Comparison of ENCODE assay signal across 8 mouse cellular contexts in genomic region chr2:18046758-18047645, GRCm38 (mm10). TPM values are rescaled to one million over a fixed set of nuclear protein-coding genes. Genes with fewer than 3 reads are reported as not detected.
DNase-seq lines count a peak whose midpoint lies in the region; ATAC-seq and TF ChIP-seq lines count a peak whose summit lies in the region.

No protein-coding gene starts in this region.

- H3K4me3 ChIP-seq in embryonic fibroblast, embryonic 13.5 days (ENCODE audit: insufficient read depth, low read length): peak overlapping the region; percentile 61
- H3K4me3 ChIP-seq in heart, embryonic 15.5 days: peak overlapping the region; percentile 95
- H3K4me3 ChIP-seq in liver, embryonic 15.5 days (replicated peaks): peak overlapping the region; percentile 64

- H3K9ac ChIP-seq in heart, embryonic 15.5 days: peak overlapping the region; percentile 99
- H3K9ac ChIP-seq in liver, embryonic 15.5 days: peak overlapping the region; percentile 52

- H3K9me3 ChIP-seq in heart, embryonic 15.5 days (replicated peaks): no peaks in the 10 kb centered on the region
- no peaks in the 10 kb centered on the region for H3K9me3 ChIP-seq in liver, embryonic 15.5 days (replicated peaks)

- H3K27ac ChIP-seq in embryonic fibroblast, embryonic 13.5 days (ENCODE audit: insufficient read depth, low read length): peak overlapping the region; percentile 90
- H3K27ac ChIP-seq in heart, embryonic 15.5 days: peak overlapping the region; percentile 99
- peak overlapping the region; percentile 75 for H3K27ac ChIP-seq in liver, embryonic 15.5 days (replicated peaks)

- peaks cover 5% of the 10 kb centered on the region; the same call in 1 of the 2 replicates for H3K4me1 ChIP-seq in embryonic fibroblast, embryonic 13.5 days (ENCODE audit: control insufficient read depth, insufficient read depth, low read length)
- H3K4me1 ChIP-seq in heart, embryonic 15.5 days (replicated peaks): peaks cover 31% of the 10 kb centered on the region
- H3K4me1 ChIP-seq in liver, embryonic 15.5 days (replicated peaks): peaks cover 32% of the 10 kb centered on the region

- WGBS in heart, embryonic 15.5 days: under 1% methylated on average over 64 of the region's 64 CpGs
- WGBS in liver, embryonic 15.5 days (ENCODE audit: insufficient replicate concordance): under 1% methylated on average over 63 of the region's 64 CpGs

- H3K27me3 ChIP-seq in heart, embryonic 15.5 days: no peaks in the 10 kb centered on the region
- H3K27me3 ChIP-seq in liver, embryonic 15.5 days: peaks cover 99% of the 10 kb centered on the region

- ATAC-seq in heart, embryonic 15.5 days (replicated peaks; ENCODE audit: insufficient number of reproducible peaks, insufficient read depth, low FRiP score, low read depth): peak; percentile 47
- peak; percentile 70 for ATAC-seq in liver, embryonic 15.5 days (ENCODE audit: insufficient read depth)

- no peaks in the 10 kb centered on the region for H3K36me3 ChIP-seq in heart, embryonic 15.5 days
- H3K36me3 ChIP-seq in liver, embryonic 15.5 days (replicated peaks): no peaks in the 10 kb centered on the region

- TF ChIP-seq CTCF in embryonic fibroblast, embryonic 13.5 days (IDR thresholded peaks at IDR 0.05; ENCODE audit: borderline replicate concordance, insufficient read depth, low read length): no peak

- peak overlapping the region; percentile 76 for H3K4me2 ChIP-seq in heart, embryonic 15.5 days
- H3K4me2 ChIP-seq in liver, embryonic 15.5 days: peak overlapping the region; percentile 85

- peak; percentile 67 for DNase-seq in CD4-positive helper T cell, adult 2 months (ENCODE audit: low read depth, low spot score)
- peak; percentile 70 to 76 for DNase-seq in adrenal gland, postnatal 36 days
- peak; percentile 83 for DNase-seq in kidney, postnatal 10 days
- DNase-seq in neural tube, embryonic 10.5 days (ENCODE audit: extremely low spot score, low spot score): peak; percentile 69
- DNase-seq in thymus, postnatal 0 days (ENCODE audit: low spot score): peak; percentile 62

- no peak for TF ChIP-seq POLR2A in embryonic fibroblast, embryonic 13.5 days (IDR thresholded peaks at IDR 0.05; ENCODE audit: low read depth, low read length)

RNA-seq across cellular contexts. Expression of gene Skida1, which starts 1.8 kb away (rescaled TPM):
- 1 to 10 TPM; 2.8 to 4.4 TPM for total RNA-seq in adrenal gland, postnatal 36 days (2021)
- polyA plus RNA-seq in embryonic fibroblast, embryonic 13.5 days (2011; ENCODE audit: insufficient read length, low read depth, missing spikeins): 4.4 and 8.5 TPM in 2 replicates
- polyA plus RNA-seq in heart, embryonic 15.5 days (2015; fragmentation: Nextera tagmentation; extraction: Ambion mirVana): 4.8 and 5.3 TPM in 2 replicates
- polyA plus RNA-seq in liver, embryonic 15.5 days (2015; fragmentation: Nextera tagmentation; extraction: Ambion mirVana): 0.37 and 0.47 TPM in 2 replicates
- 0.65 and 0.77 TPM in 2 replicates for polyA plus RNA-seq in thymus, postnatal 0 days (2015; fragmentation: Nextera tagmentation; extraction: Ambion mirVana)

RNA-seq across cellular contexts. Expression of gene Mllt10, which starts 8.0 kb away (rescaled TPM):
- total RNA-seq in adrenal gland, postnatal 36 days (2021): 10 to 100 TPM; 46.8 to 47.7 TPM
- 49.3 and 52.0 TPM in 2 replicates for polyA plus RNA-seq in embryonic fibroblast, embryonic 13.5 days (2011; ENCODE audit: insufficient read length, low read depth, missing spikeins)
- 35.1 and 36.0 TPM in 2 replicates for polyA plus RNA-seq in heart, embryonic 15.5 days (2015; fragmentation: Nextera tagmentation; extraction: Ambion mirVana)
- 26.2 and 27.9 TPM in 2 replicates for polyA plus RNA-seq in liver, embryonic 15.5 days (2015; fragmentation: Nextera tagmentation; extraction: Ambion mirVana)
- polyA plus RNA-seq in thymus, postnatal 0 days (2015; fragmentation: Nextera tagmentation; extraction: Ambion mirVana): 53.2 and 70.2 TPM in 2 replicates

RNA-seq across cellular contexts. Expression of gene A930004D18Rik, which starts 9.5 kb away (rescaled TPM):
- 1 to 10 TPM; 1.4 to 1.9 TPM for total RNA-seq in adrenal gland, postnatal 36 days (2021)
- polyA plus RNA-seq in embryonic fibroblast, embryonic 13.5 days (2011; ENCODE audit: insufficient read length, low read depth, missing spikeins): 6.4 and 8.6 TPM in 2 replicates
- 11.6 and 13.2 TPM in 2 replicates for polyA plus RNA-seq in heart, embryonic 15.5 days (2015; fragmentation: Nextera tagmentation; extraction: Ambion mirVana)
- polyA plus RNA-seq in liver, embryonic 15.5 days (2015; fragmentation: Nextera tagmentation; extraction: Ambion mirVana): 1.3 and 1.4 TPM in 2 replicates
- polyA plus RNA-seq in thymus, postnatal 0 days (2015; fragmentation: Nextera tagmentation; extraction: Ambion mirVana): 2.6 and 3.3 TPM in 2 replicates

RNA-seq across cellular contexts. Expression of gene H2al2a, which starts 50.2 kb away (rescaled TPM):
- not detected for total RNA-seq in adrenal gland, postnatal 36 days (2021)
- not detected in 2 replicates for polyA plus RNA-seq in embryonic fibroblast, embryonic 13.5 days (2011; ENCODE audit: insufficient read length, low read depth, missing spikeins)
- not detected in 2 replicates for polyA plus RNA-seq in heart, embryonic 15.5 days (2015; fragmentation: Nextera tagmentation; extraction: Ambion mirVana)
- polyA plus RNA-seq in liver, embryonic 15.5 days (2015; fragmentation: Nextera tagmentation; extraction: Ambion mirVana): not detected in 2 replicates
- polyA plus RNA-seq in thymus, postnatal 0 days (2015; fragmentation: Nextera tagmentation; extraction: Ambion mirVana): not detected in 2 replicates

Comparison
In these comparisons a context has a peak if more than half of its experiments do, and no peak if none do; other contexts are left out.
1. Peak in every context shown above with its lines: DNase-seq, ATAC-seq, H3K4me3 ChIP-seq and H3K27ac ChIP-seq.